Mouse (Mus musculus) neural tube, embryonic 10.5 days (tissue): Measurements from ENCODE around the gene Cdh13.

Source experiments
- DNase-seq: peaks from one replicate; pipeline ENCODE4 v3.0.0-alpha.2; 2017; ENCODE audit warnings: low spot score; ENCODE audit errors: extremely low spot score

The Cdh13 gene

GRCm38 (mm10) chr8:118296477-118296876, 12.9 kb downstream of the Cdh13 start:
- no peak for DNase-seq

GRCm38 (mm10) chr8:118306957-118307356, 23.4 kb downstream of the Cdh13 start:
- DNase-seq = no peak

- DNase-seq = no peak
These were observed 25.6 kb downstream of the Cdh13 start for GRCm38 (mm10) chr8:118309106-118309505.

- no peak for DNase-seq
These were observed 30.1 kb downstream of the Cdh13 start for GRCm38 (mm10) chr8:118313426-118314187.

- DNase-seq = no peak
These were observed 30.6 kb downstream of the Cdh13 start for GRCm38 (mm10) chr8:118314188-118314563.

GRCm38 (mm10) chr8:118314932-118315331, 31.4 kb downstream of the Cdh13 start:
- DNase-seq = no peak

GRCm38 (mm10) chr8:118316440-118316839, 32.9 kb downstream of the Cdh13 start:
- DNase-seq = no peak

- DNase-seq = no peak
These were observed 37.0 kb downstream of the Cdh13 start for GRCm38 (mm10) chr8:118320566-118320965.

GRCm38 (mm10) chr8:118323421-118323820, 39.9 kb downstream of the Cdh13 start:
- no peak for DNase-seq

GRCm38 (mm10) chr8:118334933-118335332, 51.4 kb downstream of the Cdh13 start:
- no peak for DNase-seq

- no peak for DNase-seq
These were observed 56.2 kb downstream of the Cdh13 start for GRCm38 (mm10) chr8:118339711-118340110.

- DNase-seq = no peak
These were observed 59.7 kb downstream of the Cdh13 start for GRCm38 (mm10) chr8:118343267-118343666.

- no peak for DNase-seq
These were observed 65.4 kb downstream of the Cdh13 start for GRCm38 (mm10) chr8:118348710-118349489.

- DNase-seq = no peak
These were observed 66.6 kb downstream of the Cdh13 start for GRCm38 (mm10) chr8:118350136-118350535.

GRCm38 (mm10) chr8:118353022-118353421, 69.5 kb downstream of the Cdh13 start:
- DNase-seq = no peak

GRCm38 (mm10) chr8:118357067-118357466, 73.5 kb downstream of the Cdh13 start:
- DNase-seq = no peak

- no peak for DNase-seq
These were observed 74.1 kb downstream of the Cdh13 start for GRCm38 (mm10) chr8:118357596-118357995.

- DNase-seq = no peak
These were observed 80.2 kb downstream of the Cdh13 start for GRCm38 (mm10) chr8:118363781-118364180.

GRCm38 (mm10) chr8:118373092-118373491, 89.6 kb downstream of the Cdh13 start:
- DNase-seq = no peak

- DNase-seq = no peak
These were observed 91.2 kb downstream of the Cdh13 start for GRCm38 (mm10) chr8:118374738-118375137.

GRCm38 (mm10) chr8:118376791-118377190, 93.3 kb downstream of the Cdh13 start:
- no peak for DNase-seq

- no peak for DNase-seq
These were observed 95.5 kb downstream of the Cdh13 start for GRCm38 (mm10) chr8:118378985-118379384.

- no peak for DNase-seq
These were observed 96.1 kb downstream of the Cdh13 start for GRCm38 (mm10) chr8:118379657-118380056.
